Mouse (Mus musculus) ES-E14 (cell line): ENCODE data around the gene Calr4.

Source experiments
- CHD2 ChIP-seq: IDR thresholded peaks from 2 replicates; pipeline ENCODE4 v1.6.1; 2014; ENCODE audit warnings: mild to moderate bottlenecking, low read depth, low read length, inconsistent platforms
- HCFC1 ChIP-seq: IDR thresholded peaks from 2 replicates; pipeline ENCODE4 v1.6.1; 2012; ENCODE audit warnings: low read length, inconsistent platforms, borderline replicate concordance; ENCODE audit not compliant: insufficient read depth
- MAFK ChIP-seq: IDR thresholded peaks from 2 replicates; pipeline ENCODE4 v1.6.1; 2014; ENCODE audit warnings: mild to moderate bottlenecking, low read depth, low read length, inconsistent platforms; ENCODE audit not compliant: insufficient read depth
- ZC3H11A ChIP-seq: IDR thresholded peaks from 2 replicates; pipeline ENCODE4 v1.6.1; 2012; ENCODE audit warnings: low read depth, mild to moderate bottlenecking, inconsistent platforms, low read length, borderline replicate concordance
- ZNF384 ChIP-seq: IDR thresholded peaks from 2 replicates; pipeline ENCODE4 v1.6.1; 2012; ENCODE audit warnings: low read depth, low read length, inconsistent platforms

GRCm38 (mm10) chr4:109234806-109235350 is 593 bp downstream of the Calr4 start:
- TF ChIP-seq CHD2: no peak
- no peak for TF ChIP-seq MAFK
- TF ChIP-seq ZNF384: no peak
- no peak for TF ChIP-seq ZC3H11A
- no peak for TF ChIP-seq HCFC1
